Mouse (Mus musculus): ENCODE measurements at regions not wholly inside any gene's neighbourhood (a gene's known extent, or its start where the extent isn't known, plus 50 kb on each side); places are given as distances from the start of the nearest gene placed in this dataset.
"Not testable (repeated sequence)": the region's sequence is repeated elsewhere in the genome, so short reads cannot be mapped to it uniquely, and the experiment has no call there.

GRCm38 (mm10) chr8:34320158-34320587 lies 208.6 kb upstream of the Gm10131 start:
- DNase-seq (ENCODE audit: low read depth in 1 of 2, low spot score in 2 of 2), result no peak

- DNase-seq (ENCODE audit: low read depth in 1 of 2, low spot score in 2 of 2), result no peak
Measured at GRCm38 (mm10) chr8:34319719-34320118, 208.2 kb upstream of the Gm10131 start.

- DNase-seq (ENCODE audit: low read depth in 1 of 2, low spot score in 2 of 2), result no peak
Measured at GRCm38 (mm10) chr8:34315233-34315632, 203.7 kb upstream of the Gm10131 start.

DNA sequence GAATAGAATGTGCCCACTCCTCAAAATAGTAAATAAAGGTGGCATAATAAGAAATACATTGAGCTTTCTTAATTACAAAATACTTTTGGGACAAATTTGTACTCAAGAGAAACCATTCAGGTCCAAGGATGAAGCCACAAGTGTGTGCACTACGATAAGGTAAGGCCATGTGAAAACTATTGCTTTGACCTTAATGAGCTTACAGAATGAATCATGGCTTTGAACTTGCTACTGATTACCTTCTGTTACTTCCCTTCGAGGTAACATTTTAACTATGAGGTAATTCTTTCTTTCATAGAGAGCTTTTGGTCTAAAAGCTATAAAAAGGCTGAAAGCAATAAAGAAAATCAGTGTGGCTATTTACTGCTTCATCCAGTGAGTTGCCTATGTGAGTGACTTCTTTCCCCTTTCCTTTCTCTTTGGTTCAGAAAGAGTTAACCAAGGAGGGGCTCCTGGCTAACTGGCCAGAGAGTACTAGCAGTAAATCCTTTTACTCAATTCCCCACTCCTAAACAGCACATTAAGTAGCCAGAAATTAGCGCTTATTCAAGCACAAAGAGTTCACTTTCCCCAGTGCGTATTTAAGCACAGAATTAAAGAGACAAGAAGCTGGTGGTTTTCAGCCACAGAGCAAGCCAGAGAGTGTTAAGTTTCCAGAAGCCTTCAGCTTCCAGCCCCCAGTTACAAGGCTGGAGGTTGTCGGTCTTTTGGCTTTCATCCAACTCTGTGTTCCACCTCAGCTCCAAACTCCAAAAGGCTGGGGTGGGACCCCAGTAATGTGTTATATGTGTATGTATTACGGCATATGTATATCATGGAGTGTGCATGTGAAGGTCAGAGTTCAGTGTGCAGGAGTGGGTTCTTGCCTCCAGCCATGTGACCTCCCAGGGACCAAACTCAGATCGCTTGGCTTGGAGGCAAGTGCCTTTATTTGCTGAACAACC lies 194.3 kb upstream of the Gm10131 start:
- no peak for DNase-seq (ENCODE audit: low read depth in 1 of 2, low spot score in 2 of 2)

- DNase-seq (ENCODE audit: low read depth in 1 of 2, low spot score in 2 of 2), result no peak
Measured at GRCm38 (mm10) chr8:34303815-34304214, 192.3 kb upstream of the Gm10131 start.

DNA sequence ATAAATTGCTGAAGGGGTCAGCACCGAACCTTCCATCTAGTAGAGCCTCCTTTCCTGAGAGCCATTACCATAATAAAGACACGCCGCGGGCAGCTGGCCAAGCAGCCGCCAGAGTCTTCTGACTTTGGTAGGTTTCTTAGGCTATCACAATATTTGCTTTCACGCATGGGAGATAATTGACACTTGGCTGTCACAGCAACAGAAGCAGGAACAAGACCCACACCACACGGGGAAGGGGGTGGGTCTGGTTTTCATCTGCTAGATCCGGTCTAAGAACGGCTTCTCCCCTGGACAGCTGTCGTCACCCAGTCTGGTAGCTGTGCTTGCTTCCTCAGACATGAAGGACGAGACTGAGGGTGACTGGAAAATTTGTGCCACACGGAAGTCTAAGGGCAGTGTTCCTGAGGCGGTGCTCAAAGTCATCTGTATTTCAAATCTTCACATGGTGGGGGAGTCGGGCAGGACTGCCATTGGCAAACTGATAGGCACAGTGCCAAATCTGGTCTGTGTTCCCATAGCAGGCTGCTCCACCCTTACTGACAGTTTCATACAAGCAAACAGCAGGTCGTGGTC lies 188.9 kb upstream of the Gm10131 start:
- no peak for DNase-seq (ENCODE audit: low read depth in 1 of 2, low spot score in 2 of 2)

- no peak for DNase-seq (ENCODE audit: low read depth in 1 of 2, low spot score in 2 of 2)
Measured at GRCm38 (mm10) chr8:34294721-34295120, 183.2 kb upstream of the Gm10131 start.

DNA sequence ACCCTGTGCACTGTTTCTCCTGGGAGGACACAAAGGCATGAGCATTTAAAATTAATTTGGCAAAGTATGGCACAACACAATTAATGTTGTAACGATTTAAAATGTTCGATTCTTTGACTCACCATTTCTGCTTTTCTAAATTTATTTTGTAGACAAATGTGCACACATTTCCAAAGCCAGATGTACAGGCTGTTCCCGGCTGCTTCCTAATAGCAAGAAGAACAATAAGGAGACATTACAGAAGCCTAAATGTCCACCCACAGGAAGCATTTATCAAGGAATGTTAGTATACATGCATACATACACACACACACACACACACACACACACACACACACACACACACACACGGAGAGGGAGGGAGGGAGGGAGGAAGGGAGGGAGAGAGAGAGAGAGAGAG lies 179.1 kb upstream of the Gm10131 start:
- DNase-seq (ENCODE audit: low read depth in 1 of 2, low spot score in 2 of 2), result no peak

- no peak for DNase-seq (ENCODE audit: low read depth in 1 of 2, low spot score in 2 of 2)
Measured at GRCm38 (mm10) chr8:34287801-34288200, 176.3 kb upstream of the Gm10131 start.

- no peak for DNase-seq (ENCODE audit: low read depth in 1 of 2, low spot score in 2 of 2)
Measured at GRCm38 (mm10) chr8:34284576-34284975, 173.0 kb upstream of the Gm10131 start.

- DNase-seq (ENCODE audit: low read depth in 1 of 2, low spot score in 2 of 2), result no peak
Measured at GRCm38 (mm10) chr8:34280433-34280832, 168.9 kb upstream of the Gm10131 start.

DNA sequence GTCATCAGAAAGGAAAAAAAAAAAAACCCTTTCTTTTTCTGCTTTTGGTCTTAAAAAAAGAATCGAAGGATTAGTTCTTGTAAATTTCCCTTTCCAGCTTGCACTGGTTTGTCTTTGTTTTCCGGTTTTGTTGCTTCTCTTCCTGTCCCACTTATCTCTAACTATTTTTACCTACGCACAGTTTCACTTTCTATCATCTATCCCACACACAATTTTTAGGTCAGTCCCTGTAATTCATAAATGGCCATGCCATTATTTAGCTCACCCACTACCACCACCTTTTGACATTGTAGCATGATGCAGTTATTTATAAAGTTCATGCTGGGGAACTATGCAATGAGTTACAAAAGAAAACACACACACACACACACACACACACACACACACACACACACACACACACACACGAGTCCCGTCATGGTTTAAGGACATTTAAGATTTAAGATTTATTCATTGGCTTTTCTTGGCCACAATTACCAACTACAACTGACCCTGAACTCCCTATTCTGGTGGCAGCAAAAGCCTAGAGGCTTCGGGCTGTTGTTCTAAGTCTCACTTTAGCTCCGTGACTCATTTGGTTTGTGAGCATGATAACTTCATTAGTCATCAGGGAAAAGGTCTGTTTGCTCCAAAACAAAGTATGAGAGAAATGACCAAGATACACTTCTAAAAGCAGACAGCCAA lies 164.6 kb upstream of the Gm10131 start:
- DNase-seq (ENCODE audit: low read depth in 1 of 2, low spot score in 2 of 2), result no peak

- not testable (repeated sequence) for DNase-seq (ENCODE audit: low read depth in 1 of 2, low spot score in 2 of 2)
Measured at GRCm38 (mm10) chr8:34274796-34275195, 163.3 kb upstream of the Gm10131 start.

GRCm38 (mm10) chr8:34274171-34274570 lies 162.6 kb upstream of the Gm10131 start:
- no peak for DNase-seq (ENCODE audit: low read depth in 1 of 2, low spot score in 2 of 2)

- no peak for DNase-seq (ENCODE audit: low read depth in 1 of 2, low spot score in 2 of 2)
Measured at GRCm38 (mm10) chr8:34269848-34270247, 158.3 kb upstream of the Gm10131 start.

DNA sequence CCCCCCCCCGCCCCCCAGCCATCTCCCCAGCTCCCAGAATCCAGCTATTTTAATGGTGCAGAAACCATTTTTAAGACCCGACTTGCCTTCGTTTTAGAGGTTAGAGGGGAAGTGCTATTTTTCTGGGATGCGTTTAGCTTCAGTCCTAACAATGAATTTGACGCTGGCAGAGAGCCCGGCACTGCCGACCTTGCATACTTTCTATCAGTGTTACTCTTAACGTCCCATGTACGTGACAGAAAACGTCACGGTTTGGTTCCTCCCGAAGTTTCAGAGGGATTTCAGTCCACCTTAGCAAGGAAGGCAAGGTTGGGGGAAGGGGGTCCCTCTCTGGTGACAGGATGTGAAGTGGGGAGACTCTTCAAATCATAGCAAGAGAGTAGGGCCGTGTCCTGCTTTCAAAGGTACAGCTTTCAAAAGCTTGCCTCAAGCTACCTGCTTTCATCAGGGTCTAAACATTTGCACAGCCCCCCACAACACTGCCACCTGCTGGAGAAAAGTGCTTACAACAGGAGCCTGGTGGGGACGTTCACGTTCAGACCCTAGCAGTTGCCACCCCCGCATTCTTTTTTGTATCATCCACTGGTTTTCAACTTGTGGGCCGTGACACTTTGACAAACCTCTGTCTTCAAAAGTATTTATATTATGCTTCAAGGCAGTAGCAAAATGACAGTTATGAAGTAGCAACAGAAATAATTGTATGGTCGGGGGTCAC lies 157.4 kb upstream of the Gm10131 start:
- DNase-seq (ENCODE audit: low read depth in 1 of 2, low spot score in 2 of 2), result no peak

DNA sequence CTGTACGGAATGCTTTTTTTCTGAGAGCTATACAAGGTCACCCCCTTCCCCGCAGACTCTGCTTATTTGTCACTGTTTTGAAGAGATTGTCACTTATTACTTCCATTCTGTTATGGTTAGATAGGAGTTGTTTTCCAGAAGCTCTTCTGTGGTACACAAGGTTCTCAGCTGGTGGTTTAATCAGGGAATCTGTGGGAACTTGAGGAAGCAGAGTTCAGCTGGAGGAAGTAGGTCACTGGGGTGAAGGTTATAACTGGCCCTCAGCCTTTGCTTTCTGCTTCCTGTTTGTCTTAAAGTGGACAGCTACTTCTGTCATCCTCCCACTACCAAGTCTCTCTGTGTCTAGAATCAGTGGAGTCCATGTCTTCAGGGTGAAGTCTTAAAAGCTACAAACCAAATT lies 143.4 kb upstream of the Gm10131 start:
- no peak for DNase-seq (ENCODE audit: low read depth in 1 of 2, low spot score in 2 of 2)

DNA sequence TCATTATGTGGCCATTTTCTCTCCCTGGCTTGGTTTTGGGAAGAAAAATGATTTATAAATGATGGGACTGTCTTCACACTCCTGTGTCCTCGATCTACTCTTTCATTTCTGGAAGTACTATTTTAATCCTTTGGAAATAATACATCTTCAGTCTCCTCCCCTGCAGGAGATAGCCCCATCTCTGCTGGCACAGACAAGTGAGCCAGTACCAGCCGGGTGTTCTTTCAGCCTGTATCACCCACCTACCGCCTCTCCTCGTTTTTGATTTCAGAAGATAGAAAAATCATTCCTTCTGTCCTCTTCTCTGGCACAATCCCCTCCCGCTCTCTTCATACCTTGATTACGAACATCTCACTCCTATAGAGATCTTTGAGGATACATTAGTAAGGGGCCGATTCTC lies 140.4 kb upstream of the Gm10131 start:
- no peak for DNase-seq (ENCODE audit: low read depth in 1 of 2, low spot score in 2 of 2)

- DNase-seq (ENCODE audit: low read depth in 1 of 2, low spot score in 2 of 2), result no peak
Measured at GRCm38 (mm10) chr8:34239346-34239900, 127.9 kb upstream of the Gm10131 start.

- no peak for DNase-seq (ENCODE audit: low read depth in 1 of 2, low spot score in 2 of 2)
Measured at GRCm38 (mm10) chr8:34233705-34234104, 122.2 kb upstream of the Gm10131 start.

DNA sequence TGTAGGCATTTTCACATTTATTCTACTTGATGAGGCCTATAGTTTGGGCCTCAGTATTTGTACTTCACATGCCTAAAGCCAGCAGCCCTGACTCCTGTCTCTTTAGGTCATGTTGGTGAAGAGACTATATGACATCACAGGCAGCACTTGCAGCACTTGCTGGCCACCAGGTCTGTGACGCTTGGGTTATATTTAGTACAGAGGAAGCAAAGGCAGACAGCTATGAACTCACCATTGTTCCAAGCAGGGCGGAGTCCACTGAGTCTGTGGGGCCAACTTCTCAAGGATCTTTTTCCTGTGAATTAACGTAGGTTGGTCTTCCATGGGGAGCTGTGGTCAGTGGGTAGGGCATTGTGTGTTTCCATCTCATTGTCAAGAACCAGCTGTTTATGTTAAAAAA lies 117.9 kb upstream of the Gm10131 start:
- no peak for DNase-seq (ENCODE audit: low read depth in 1 of 2, low spot score in 2 of 2)

Measured in monocyte, adult 2 months (primary cell).